Mouse (Mus musculus) brain, embryonic 14.5 days (tissue): ENCODE results near the gene Retnlg. TPM values are rescaled to one million over a fixed set of nuclear protein-coding genes. Genes with fewer than 3 reads are reported as not detected.

Experiments used
- DNase-seq: peaks from one replicate; pipeline ENCODE4 v3.0.0-alpha.2; 2011; ENCODE audit warnings: low read depth
- CTCF ChIP-seq: fragments of 200-500 bp; IDR thresholded peaks from 2 replicates; pipeline ENCODE4 v1.5.1; 2012; ENCODE audit warnings: inconsistent platforms, mild to moderate bottlenecking, moderate library complexity, borderline replicate concordance; ENCODE audit not compliant: insufficient read depth, insufficient read length; ENCODE audit errors: extremely low read depth
- POLR2A ChIP-seq: fragments of 200-500 bp; IDR thresholded peaks from 2 replicates; pipeline ENCODE4 v1.6.1; 2012; ENCODE audit warnings: mild to moderate bottlenecking, inconsistent platforms, borderline replicate concordance; ENCODE audit not compliant: poor library complexity, insufficient read depth, insufficient read length, severe bottlenecking; ENCODE audit errors: extremely low read depth
- polyA plus RNA-seq: library from polyadenylated mRNA; depleted of rRNA; stranded (reverse); fragments of >200 nt; gene quantifications from 2 replicates; pipeline ENCODE4 v1.2.3, GENCODE M21; 2012; rRNA removed

Retnlg gene
- polyA plus RNA-seq, 1 experiment = 0.51 TPM

DNA sequence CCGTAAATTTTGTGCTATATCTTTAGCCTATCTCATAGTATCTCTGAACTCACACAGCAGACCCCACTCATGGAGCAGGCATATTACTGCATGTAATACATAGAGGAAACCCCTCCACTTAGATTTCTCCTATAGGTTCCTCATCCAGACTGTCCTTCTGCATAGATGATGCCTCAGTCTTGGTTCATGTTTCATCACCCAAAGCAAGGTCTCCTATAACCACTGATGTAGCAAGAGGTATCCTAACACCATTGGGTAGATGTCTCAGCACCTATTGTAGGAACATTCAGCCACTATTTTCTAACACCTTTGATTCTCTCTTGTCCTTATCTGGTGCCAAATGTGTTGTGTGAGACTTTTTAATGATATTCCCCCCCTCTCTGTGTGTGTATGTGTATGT, 667 bp upstream of the Retnlg start:
- TF ChIP-seq POLR2A = no peak
- no peak for TF ChIP-seq CTCF
- DNase-seq = no peak

DNA sequence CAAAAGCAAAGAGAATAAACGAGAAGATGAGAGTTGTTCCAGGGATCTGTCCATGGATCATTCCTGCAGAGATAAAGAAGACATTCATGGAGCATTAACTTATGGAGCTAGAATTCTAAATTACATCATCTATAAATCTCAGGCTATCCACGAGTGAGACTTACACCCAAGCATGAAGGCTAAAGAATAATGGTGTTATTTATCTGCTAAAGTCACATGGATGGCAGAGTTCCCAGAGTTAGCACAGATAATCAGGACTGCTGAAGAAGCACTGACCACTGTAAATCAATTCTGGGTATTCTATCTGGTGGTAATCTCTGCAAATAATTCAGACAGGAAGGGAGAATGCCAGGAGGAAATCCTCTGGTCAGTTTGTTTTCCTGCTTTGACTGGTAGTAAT, 18.3 kb downstream of the Retnlg start:
- no peak for DNase-seq
- TF ChIP-seq CTCF (no peak), POLR2A (no peak)

DNA sequence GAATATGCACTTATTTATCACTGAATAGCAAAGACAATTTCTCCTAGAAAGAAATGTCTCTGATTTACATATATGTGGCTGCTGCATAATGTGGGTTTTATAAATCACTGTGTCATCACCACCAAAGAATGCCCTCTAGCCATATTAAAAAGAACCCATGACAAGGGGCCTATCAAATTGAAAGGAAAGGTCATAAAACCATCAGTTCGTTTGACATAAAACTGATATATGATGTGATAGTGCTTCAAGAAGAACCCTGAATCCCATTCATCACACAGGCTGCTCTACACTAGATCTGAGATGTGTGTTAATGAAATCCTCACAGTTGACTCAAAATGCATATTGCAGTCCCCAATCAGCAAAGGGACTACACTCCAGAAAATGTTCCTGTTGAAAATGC, 27.4 kb downstream of the Retnlg start:
- TF ChIP-seq POLR2A (no peak), CTCF (no peak)
- DNase-seq = no peak

DNA sequence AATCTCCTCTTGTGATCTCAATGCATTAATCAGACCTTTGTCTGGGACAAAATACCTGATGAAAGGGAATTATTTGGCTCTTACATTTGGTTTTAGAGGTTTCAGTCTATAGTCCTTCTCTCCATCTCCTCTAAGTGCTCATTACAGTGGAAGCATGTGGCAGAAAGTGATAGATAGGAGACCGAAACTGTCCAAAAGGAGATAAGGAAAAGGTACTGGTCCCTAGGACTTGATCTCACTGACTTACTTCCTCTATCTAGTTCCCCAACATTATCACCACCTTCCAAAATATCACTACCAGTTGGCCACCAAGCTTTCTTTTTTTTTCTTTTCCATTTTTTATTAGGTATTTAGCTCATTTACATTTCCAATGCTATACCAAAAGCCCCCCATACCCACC, 38.8 kb downstream of the Retnlg start:
- DNase-seq = no peak
- TF ChIP-seq POLR2A = no peak
- no peak for TF ChIP-seq CTCF

DNA sequence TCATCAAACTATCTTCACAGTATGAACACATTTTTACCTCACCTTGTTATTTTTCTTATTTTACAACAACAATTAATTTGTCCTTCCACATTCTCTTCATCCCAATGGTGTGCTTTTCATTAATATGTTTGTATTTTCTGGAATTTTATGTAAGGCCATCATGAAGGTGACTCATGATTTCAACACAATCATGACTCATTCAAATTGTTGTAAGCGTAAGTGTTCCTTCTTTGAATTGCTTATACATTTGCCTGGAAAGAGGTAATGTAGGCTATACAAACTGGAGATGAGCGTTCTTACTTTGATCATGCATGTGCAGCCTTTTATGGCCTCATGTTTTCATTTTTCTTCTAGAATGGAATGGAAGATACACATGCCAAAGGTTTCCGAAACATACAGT, 40.8 kb downstream of the Retnlg start:
- DNase-seq = no peak
- TF ChIP-seq POLR2A (no peak), CTCF (no peak)

DNA sequence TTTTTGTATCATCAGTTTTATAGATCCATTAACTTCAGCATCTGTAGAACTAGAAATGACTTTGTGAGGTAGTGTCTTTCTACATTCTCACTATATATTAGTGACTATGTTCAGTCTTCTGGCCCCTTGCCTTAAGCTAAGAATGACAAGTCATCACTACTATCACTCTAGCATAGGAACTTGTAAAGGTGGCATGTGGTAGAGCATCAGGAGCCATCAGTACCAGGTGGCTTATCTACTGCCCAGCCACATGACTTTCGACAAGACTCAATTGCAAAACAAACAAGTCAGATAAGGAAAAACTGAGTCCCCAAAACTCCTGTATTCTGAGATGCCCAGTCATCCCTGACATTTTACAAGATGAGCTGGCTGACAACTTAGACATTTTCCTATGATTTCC, 51.3 kb downstream of the Retnlg start:
- TF ChIP-seq CTCF (no peak), POLR2A (no peak)
- no peak for DNase-seq

Other genes starting within 250 kb of the Retnlg start
- 0.05 and 0.10 TPM in 2 replicates for gene Trat1, start 100.6 kb upstream of the Retnlg start, polyA plus RNA-seq
- not detected in 2 replicates for gene Retnlb, start 55.8 kb upstream of the Retnlg start, polyA plus RNA-seq
- gene Retnla, start 30.1 kb upstream of the Retnlg start, polyA plus RNA-seq = not detected in 2 replicates
- gene Dzip3, start 121.5 kb downstream of the Retnlg start, polyA plus RNA-seq = 92.6 and 94.8 TPM in 2 replicates
- gene Cip2a, start 121.6 kb downstream of the Retnlg start, polyA plus RNA-seq = 15.0 and 23.6 TPM in 2 replicates
- gene Myh15, start 184.9 kb downstream of the Retnlg start, polyA plus RNA-seq = 0.01 and 0.08 TPM in 2 replicates